Mouse (Mus musculus): ENCODE data around the gene Hopx. TPM values are rescaled to one million over a fixed set of nuclear protein-coding genes. Genes with fewer than 3 reads are reported as not detected.

Hopx gene
- polyA plus RNA-seq, 1 experiment from 2014 or later, result 4.4 TPM

DNA sequence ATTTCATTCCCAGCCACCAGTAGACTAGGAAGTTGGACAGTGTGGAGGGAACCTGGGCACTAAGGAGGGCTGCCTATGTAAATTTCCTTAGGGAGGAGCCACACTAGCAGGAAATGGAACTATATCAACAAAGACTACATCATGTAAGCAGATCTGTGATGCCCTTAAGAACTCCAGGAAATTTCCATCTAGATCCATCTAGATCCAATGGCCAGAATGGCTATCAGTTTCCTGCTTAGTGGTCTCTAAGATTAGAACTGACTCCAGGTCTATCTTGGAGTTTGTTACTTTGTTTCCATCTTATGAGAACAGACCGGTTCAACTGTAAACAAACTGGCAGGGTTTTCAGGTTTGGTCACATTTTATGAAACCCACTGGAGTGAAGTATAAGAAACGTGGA lies 5.1 kb downstream of the Hopx start:
- H3K27ac ChIP-seq (ENCODE audit: low read length), result peak overlapping the region; percentile 20
- no peak for ATAC-seq
- H3K4me1 ChIP-seq (ENCODE audit: control insufficient read depth, insufficient read depth, low read length), result peaks cover 18% of the 10 kb centered on the region
- no peaks in the 10 kb centered on the region for H3K27me3 ChIP-seq (replicated peaks; ENCODE audit: control insufficient read depth, insufficient read depth, low read length)
- WGBS, result 34% methylated on average over 2 of the region's 2 CpGs
- H3K36me3 ChIP-seq (ENCODE audit: control insufficient read depth, insufficient read depth, low read length), result no peaks in the 10 kb centered on the region
- no peak overlapping the region for H3K4me3 ChIP-seq (ENCODE audit: low read length)
- peak overlapping the region; percentile 22; the same call in 1 of the 2 replicates for H3K4me2 ChIP-seq (ENCODE audit: low read depth, low read length)
- no peak overlapping the region for H3K9ac ChIP-seq (ENCODE audit: low read depth, low read length)
- H3K9me3 ChIP-seq (ENCODE audit: control insufficient read depth, low read length), result no peaks in the 10 kb centered on the region

DNA sequence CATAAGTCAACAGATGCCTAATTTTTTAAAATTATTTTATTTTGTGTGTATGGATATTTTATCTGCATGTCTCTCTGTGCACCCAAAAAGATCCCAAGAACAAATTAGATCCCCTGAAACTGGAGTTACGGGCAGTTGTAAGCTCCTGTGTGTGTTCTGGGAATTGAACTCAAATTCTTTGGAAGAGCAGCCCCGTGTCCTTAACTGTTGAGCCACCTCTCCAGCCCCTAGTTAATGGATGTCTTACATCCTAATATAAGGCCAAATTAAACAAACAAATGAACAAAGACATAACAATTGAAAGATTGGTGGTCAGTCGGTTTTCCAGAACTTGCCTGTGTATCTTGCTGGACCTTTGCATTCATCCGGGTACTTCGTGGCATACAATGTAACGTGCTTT lies 6.1 kb downstream of the Hopx start:
- no peak for ATAC-seq
- H3K36me3 ChIP-seq (ENCODE audit: control insufficient read depth, insufficient read depth, low read length), result no peaks in the 10 kb centered on the region
- no peak overlapping the region for H3K9ac ChIP-seq (ENCODE audit: low read depth, low read length)
- H3K27ac ChIP-seq (ENCODE audit: low read length), result no peak overlapping the region
- H3K4me2 ChIP-seq (ENCODE audit: low read depth, low read length), result no peak overlapping the region
- 93% methylated on average over 6 of the region's 6 CpGs for WGBS
- H3K9me3 ChIP-seq (ENCODE audit: control insufficient read depth, low read length), result no peaks in the 10 kb centered on the region
- no peaks in the 10 kb centered on the region for H3K27me3 ChIP-seq (replicated peaks; ENCODE audit: control insufficient read depth, insufficient read depth, low read length)
- H3K4me3 ChIP-seq (ENCODE audit: low read length), result no peak overlapping the region
- H3K4me1 ChIP-seq (ENCODE audit: control insufficient read depth, insufficient read depth, low read length), result peaks cover 15% of the 10 kb centered on the region

DNA sequence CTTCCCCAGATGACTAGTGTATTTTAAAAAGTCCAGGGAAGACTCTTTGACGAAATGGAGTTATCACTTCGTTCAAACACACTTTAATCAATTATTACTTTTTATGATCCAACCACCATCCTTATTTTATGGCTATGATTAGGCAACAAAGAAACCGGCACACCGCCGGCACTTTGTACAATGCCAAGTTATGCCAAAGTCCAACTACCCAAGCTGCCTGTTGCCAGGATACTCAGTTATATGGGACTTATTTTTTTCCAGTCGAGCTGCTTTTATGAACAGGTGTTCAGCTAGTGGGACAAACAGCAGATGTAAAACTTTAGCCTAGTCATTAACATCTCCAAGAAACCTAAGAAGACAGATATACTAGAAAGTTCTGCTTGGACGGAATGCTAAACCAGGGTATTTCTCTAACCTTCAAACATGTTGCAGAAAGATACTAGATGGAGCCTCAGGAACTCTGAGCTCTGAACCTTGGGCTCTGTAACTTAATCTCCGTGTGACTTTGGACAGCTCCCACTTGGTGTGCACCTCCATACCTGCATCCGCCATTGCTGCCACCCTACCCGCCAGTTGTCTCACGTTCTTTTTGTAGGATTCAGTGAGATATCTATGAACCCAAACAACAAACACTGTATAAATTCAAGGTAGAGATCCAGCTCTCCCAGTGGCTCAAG lies 7.6 kb downstream of the Hopx start:
- Histone ChIP-seq H3K9ac (ENCODE audit: low read depth, low read length) (no peak overlapping the region), H3K36me3 (ENCODE audit: control insufficient read depth, insufficient read depth, low read length) (no peaks in the 10 kb centered on the region), H3K4me2 (ENCODE audit: low read depth, low read length) (no peak overlapping the region), H3K27me3 (replicated peaks; ENCODE audit: control insufficient read depth, insufficient read depth, low read length) (no peaks in the 10 kb centered on the region), H3K9me3 (ENCODE audit: control insufficient read depth, low read length) (no peaks in the 10 kb centered on the region), H3K4me1 (ENCODE audit: control insufficient read depth, insufficient read depth, low read length) (peaks cover 13% of the 10 kb centered on the region), H3K4me3 (ENCODE audit: low read length) (no peak overlapping the region), H3K27ac (ENCODE audit: low read length) (peak overlapping the region; percentile 74)
- ATAC-seq, result peak; percentile 93
- WGBS, result 59% methylated on average over 11 of the region's 11 CpGs

DNA sequence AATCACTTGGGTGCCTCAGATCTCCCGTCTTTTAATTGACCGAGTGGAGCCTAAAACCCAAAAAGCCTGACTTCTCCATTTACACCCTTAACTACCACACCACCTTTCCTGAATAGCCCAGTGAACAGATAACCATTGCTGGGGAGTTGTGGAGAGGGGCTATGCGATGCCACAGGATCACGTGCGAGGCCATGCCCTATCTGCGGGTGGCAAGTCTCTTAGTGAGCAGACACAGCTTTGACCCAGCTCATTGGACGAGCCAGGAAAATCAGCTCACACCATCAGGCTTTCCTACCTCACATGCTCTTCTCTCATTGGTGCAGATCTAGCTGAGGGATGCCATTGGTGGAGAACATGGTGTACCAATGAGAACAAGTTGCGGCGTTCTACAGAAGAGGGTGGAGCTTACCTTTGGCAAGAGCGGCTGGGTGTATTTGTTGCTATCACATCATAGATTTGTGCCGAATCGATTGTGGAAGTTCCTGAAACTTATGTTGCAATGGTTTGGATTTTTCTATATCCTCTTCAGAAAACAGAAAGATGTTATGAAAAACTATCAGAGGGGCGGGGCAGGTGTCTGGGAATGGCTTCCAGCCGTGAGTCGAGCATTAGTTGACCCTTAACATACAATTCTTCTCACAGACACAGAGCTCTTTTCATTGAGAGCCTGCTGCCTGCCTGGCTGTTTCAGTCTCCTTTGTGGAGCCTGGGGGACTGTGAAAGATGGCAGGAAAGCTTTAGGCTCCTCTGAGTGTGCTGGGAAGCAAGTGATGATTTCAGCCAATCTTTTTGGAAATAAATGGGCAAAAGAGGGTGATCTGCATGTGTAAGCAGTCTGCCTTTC lies 12.2 kb downstream of the Hopx start:
- peaks cover 8% of the 10 kb centered on the region; the same call in 1 of the 2 replicates for H3K4me1 ChIP-seq (ENCODE audit: control insufficient read depth, insufficient read depth, low read length)
- H3K9me3 ChIP-seq (ENCODE audit: control insufficient read depth, low read length), result no peaks in the 10 kb centered on the region
- H3K36me3 ChIP-seq (ENCODE audit: control insufficient read depth, insufficient read depth, low read length), result no peaks in the 10 kb centered on the region
- no peak for ATAC-seq
- H3K27ac ChIP-seq (ENCODE audit: low read length), result no peak overlapping the region
- H3K27me3 ChIP-seq (replicated peaks; ENCODE audit: control insufficient read depth, insufficient read depth, low read length), result no peaks in the 10 kb centered on the region
- H3K4me2 ChIP-seq (ENCODE audit: low read depth, low read length), result no peak overlapping the region
- WGBS, result 81% methylated on average over 15 of the region's 15 CpGs
- H3K9ac ChIP-seq (ENCODE audit: low read depth, low read length), result no peak overlapping the region
- H3K4me3 ChIP-seq (ENCODE audit: low read length), result no peak overlapping the region

DNA sequence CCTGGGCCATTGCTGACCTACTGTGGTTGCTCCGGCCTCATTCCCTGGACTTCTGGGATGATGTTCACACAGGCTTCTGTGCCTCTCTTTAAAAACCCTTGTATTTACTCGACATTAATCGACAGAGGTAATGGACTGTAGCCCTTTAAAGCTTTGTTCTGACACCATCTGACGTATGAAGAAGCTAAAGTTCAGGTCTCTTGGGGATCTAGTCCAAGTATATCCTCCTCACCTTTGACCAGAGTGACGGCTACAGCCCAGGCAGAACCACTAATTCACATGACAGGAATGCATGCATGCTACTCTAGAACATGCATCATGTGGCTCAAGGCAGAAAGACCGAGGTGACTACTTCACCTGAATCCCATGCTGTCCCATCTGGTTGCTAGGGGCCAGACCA lies 14.2 kb downstream of the Hopx start:
- Histone ChIP-seq H3K27me3 (replicated peaks; ENCODE audit: control insufficient read depth, insufficient read depth, low read length) (no peaks in the 10 kb centered on the region), H3K4me1 (ENCODE audit: control insufficient read depth, insufficient read depth, low read length) (peaks cover 10% of the 10 kb centered on the region; the same call in 1 of the 2 replicates), H3K9ac (ENCODE audit: low read depth, low read length) (no peak overlapping the region), H3K27ac (ENCODE audit: low read length) (no peak overlapping the region), H3K36me3 (ENCODE audit: control insufficient read depth, insufficient read depth, low read length) (no peaks in the 10 kb centered on the region), H3K9me3 (ENCODE audit: control insufficient read depth, low read length) (no peaks in the 10 kb centered on the region), H3K4me2 (ENCODE audit: low read depth, low read length) (no peak overlapping the region), H3K4me3 (ENCODE audit: low read length) (no peak overlapping the region)
- WGBS, result 85% methylated on average over 6 of the region's 6 CpGs
- no peak for ATAC-seq

DNA sequence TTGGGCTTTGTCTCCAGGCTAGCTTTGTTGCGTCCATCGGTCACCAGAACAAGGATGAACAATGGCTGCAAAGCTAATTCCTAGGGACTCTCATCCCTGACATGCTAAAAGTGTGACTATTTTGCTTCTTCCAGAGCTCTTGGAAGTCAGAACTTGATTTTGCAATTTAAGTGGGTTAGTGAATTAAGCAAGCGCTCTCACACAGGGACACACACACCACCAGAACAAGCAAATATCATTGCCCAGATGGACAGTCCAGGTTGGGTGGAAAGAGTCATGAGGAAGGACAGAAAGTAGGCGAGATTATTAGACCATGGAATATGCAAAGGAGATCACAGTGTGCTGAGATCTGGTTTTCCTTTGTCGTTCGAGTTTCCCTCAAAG lies 14.9 kb downstream of the Hopx start:
- H3K4me2 ChIP-seq (ENCODE audit: low read depth, low read length), result no peak overlapping the region
- H3K27ac ChIP-seq (ENCODE audit: low read length), result no peak overlapping the region
- H3K27me3 ChIP-seq (replicated peaks; ENCODE audit: control insufficient read depth, insufficient read depth, low read length), result no peaks in the 10 kb centered on the region
- ATAC-seq, result no peak
- WGBS, result 85% methylated on average over 6 of the region's 6 CpGs
- H3K36me3 ChIP-seq (ENCODE audit: control insufficient read depth, insufficient read depth, low read length), result no peaks in the 10 kb centered on the region
- no peak overlapping the region for H3K9ac ChIP-seq (ENCODE audit: low read depth, low read length)
- peaks cover 12% of the 10 kb centered on the region; the same call in 1 of the 2 replicates for H3K4me1 ChIP-seq (ENCODE audit: control insufficient read depth, insufficient read depth, low read length)
- no peaks in the 10 kb centered on the region for H3K9me3 ChIP-seq (ENCODE audit: control insufficient read depth, low read length)
- no peak overlapping the region for H3K4me3 ChIP-seq (ENCODE audit: low read length)

DNA sequence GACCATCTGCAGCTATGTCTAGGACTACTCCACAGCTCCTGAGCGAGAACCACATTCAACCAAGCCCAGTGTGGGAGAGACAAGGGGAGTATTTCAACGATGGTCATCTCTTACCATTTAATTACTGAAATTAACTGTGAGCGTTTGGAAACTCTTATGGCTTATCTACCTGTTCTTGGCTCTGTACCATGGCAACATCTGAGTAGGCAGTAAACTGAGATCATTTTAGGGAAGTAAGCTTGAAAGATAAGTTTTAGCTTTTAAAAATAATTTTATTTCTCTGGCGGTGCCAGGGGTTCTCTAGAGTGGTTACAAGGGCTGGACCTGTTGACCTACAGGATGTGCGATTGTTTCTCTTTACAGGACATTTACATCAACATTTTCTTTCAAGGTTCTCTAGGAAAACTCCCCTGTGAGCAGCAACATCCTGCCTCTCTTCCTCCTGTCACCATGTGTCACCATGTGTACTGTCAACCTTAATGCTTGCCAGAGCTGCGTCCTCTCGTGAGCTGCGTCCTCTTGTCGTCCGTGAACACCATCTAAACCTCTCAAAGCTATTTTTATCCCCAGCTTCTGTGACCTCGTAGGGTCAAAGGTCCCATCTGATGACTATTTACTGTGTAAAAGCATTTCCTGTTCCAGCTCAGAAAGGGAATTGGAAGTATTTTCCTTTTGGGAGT lies 15.5 kb downstream of the Hopx start:
- H3K27ac ChIP-seq (ENCODE audit: low read length), result no peak overlapping the region
- H3K9ac ChIP-seq (ENCODE audit: low read depth, low read length), result no peak overlapping the region
- H3K4me2 ChIP-seq (ENCODE audit: low read depth, low read length), result no peak overlapping the region
- no peak overlapping the region for H3K4me3 ChIP-seq (ENCODE audit: low read length)
- no peaks in the 10 kb centered on the region for H3K27me3 ChIP-seq (replicated peaks; ENCODE audit: control insufficient read depth, insufficient read depth, low read length)
- 50% methylated on average over 11 of the region's 11 CpGs for WGBS
- H3K4me1 ChIP-seq (ENCODE audit: control insufficient read depth, insufficient read depth, low read length), result peaks cover 12% of the 10 kb centered on the region; the same call in 1 of the 2 replicates
- H3K9me3 ChIP-seq (ENCODE audit: control insufficient read depth, low read length), result no peaks in the 10 kb centered on the region
- H3K36me3 ChIP-seq (ENCODE audit: control insufficient read depth, insufficient read depth, low read length), result no peaks in the 10 kb centered on the region
- ATAC-seq, result no peak

DNA sequence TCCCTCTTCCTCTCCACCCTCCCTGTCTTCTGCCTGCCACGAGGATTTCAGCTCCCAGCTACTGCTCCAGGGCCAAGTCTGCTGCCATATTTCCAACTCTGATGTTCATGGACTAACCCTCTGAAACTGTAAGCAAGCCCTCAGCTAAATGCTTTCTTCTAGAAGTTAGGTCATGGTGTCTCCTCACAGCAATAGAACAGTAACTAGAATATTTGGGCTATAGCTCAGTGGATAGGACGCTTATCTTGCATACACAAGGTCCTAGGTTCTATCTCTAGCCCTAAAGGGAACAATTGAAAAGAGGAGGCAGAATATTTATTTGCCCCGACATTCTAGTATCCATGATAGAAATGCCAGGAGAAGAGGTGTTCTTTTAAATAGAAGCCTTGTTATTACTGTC lies 16.0 kb downstream of the Hopx start:
- 82% methylated on average over 3 of the region's 3 CpGs for WGBS
- Histone ChIP-seq H3K36me3 (ENCODE audit: control insufficient read depth, insufficient read depth, low read length) (no peaks in the 10 kb centered on the region), H3K4me3 (ENCODE audit: low read length) (no peak overlapping the region), H3K4me2 (ENCODE audit: low read depth, low read length) (no peak overlapping the region), H3K27ac (ENCODE audit: low read length) (no peak overlapping the region), H3K4me1 (ENCODE audit: control insufficient read depth, insufficient read depth, low read length) (peaks cover 14% of the 10 kb centered on the region; the same call in 1 of the 2 replicates), H3K9ac (ENCODE audit: low read depth, low read length) (no peak overlapping the region), H3K9me3 (ENCODE audit: control insufficient read depth, low read length) (no peaks in the 10 kb centered on the region), H3K27me3 (replicated peaks; ENCODE audit: control insufficient read depth, insufficient read depth, low read length) (no peaks in the 10 kb centered on the region)
- no peak for ATAC-seq

DNA sequence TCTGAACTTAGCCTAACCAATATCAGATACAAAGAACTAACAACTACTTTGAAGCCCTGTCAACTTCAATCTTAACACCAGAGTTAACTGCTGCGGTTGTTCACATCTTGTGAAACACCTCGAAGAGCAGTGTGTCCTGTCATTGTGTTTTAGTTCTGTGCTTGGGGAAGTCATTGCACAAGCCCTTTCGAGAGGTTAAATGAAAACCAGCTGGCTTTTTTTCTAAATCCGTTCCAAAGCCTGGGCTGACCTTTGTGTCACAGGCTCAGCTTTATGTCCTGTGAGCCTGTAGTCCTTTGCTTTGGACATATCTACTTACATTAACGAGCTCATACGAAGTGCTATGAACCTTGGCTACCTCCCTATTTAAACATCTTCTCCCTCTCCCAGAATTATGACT lies 17.2 kb downstream of the Hopx start:
- 53% methylated on average over 6 of the region's 6 CpGs for WGBS
- H3K4me2 ChIP-seq (ENCODE audit: low read depth, low read length), result no peak overlapping the region
- H3K4me1 ChIP-seq (ENCODE audit: control insufficient read depth, insufficient read depth, low read length), result peaks cover 14% of the 10 kb centered on the region; the same call in 1 of the 2 replicates

More for the DNA sequence above, 17.2 kb downstream of the Hopx start:
- H3K9me3 ChIP-seq (ENCODE audit: control insufficient read depth, low read length), result no peaks in the 10 kb centered on the region
- H3K9ac ChIP-seq (ENCODE audit: low read depth, low read length), result no peak overlapping the region
- no peak for ATAC-seq
- H3K27ac ChIP-seq (ENCODE audit: low read length), result no peak overlapping the region
- no peaks in the 10 kb centered on the region for H3K27me3 ChIP-seq (replicated peaks; ENCODE audit: control insufficient read depth, insufficient read depth, low read length)
- H3K4me3 ChIP-seq (ENCODE audit: low read length), result no peak overlapping the region
- no peaks in the 10 kb centered on the region for H3K36me3 ChIP-seq (ENCODE audit: control insufficient read depth, insufficient read depth, low read length)

All from intestine, embryonic 16.5 days (tissue).